Mouse (Mus musculus): ENCODE measurements around the gene Acox2. TPM values are rescaled to one million over a fixed set of nuclear protein-coding genes. Genes with fewer than 3 reads are reported as not detected.
"Not testable (repeated sequence)": the region's sequence is repeated elsewhere in the genome, so short reads cannot be mapped to it uniquely, and the experiment has no call there.

Gene Acox2
- polyA plus RNA-seq (2015; fragmentation: Nextera tagmentation; extraction: Ambion mirVana), result 0.94 and 1.1 TPM in 2 replicates

- Histone ChIP-seq H3K4me1 (0 out of 2 replicates have a peak, but pooled peaks cover 4% of the 10 kb centered on the region), H3K4me3 (replicated peaks) (no peak within 1 kb of the TSS), H3K9me3 (replicated peaks) (no peaks in the 10 kb centered on the region), H3K4me2 (no peak within 1 kb of the TSS), H3K36me3 (no peaks in the 10 kb centered on the region), H3K9ac (no peak within 1 kb of the TSS), H3K27me3 (0 out of 2 replicates have a peak, but pooled peaks cover 3% of the 10 kb centered on the region), H3K27ac (no peak within 1 kb of the TSS)
- no peak for ATAC-seq (replicated peaks; ENCODE audit: low FRiP score)
- WGBS, result 73% methylated on average over 3 of the region's 3 CpGs
These were observed at the start of gene Acox2 for GRCm38 (mm10) chr14:8259166-8259565. Acox2 (minus strand) TSS chr14:8259353.

- Histone ChIP-seq H3K4me2 (no peak overlapping the region), H3K4me1 (peaks cover 26% of the 10 kb centered on the region), H3K9me3 (replicated peaks) (no peaks in the 10 kb centered on the region), H3K27ac (no peak overlapping the region), H3K27me3 (no peaks in the 10 kb centered on the region), H3K36me3 (no peaks in the 10 kb centered on the region), H3K4me3 (replicated peaks) (no peak overlapping the region), H3K9ac (no peak overlapping the region)
- 74% methylated on average over 3 of the region's 3 CpGs for WGBS
- no peak for ATAC-seq (replicated peaks; ENCODE audit: low FRiP score)
These were observed 49.5 kb upstream of the Acox2 start for GRCm38 (mm10) chr14:8308650-8309049.

- Histone ChIP-seq H3K9ac (no peak overlapping the region), H3K4me2 (no peak overlapping the region), H3K36me3 (no peaks in the 10 kb centered on the region), H3K4me1 (peaks cover 29% of the 10 kb centered on the region), H3K27ac (no peak overlapping the region), H3K4me3 (replicated peaks) (no peak overlapping the region), H3K27me3 (no peaks in the 10 kb centered on the region), H3K9me3 (replicated peaks) (no peaks in the 10 kb centered on the region)
- 61% methylated on average over 6 of the region's 6 CpGs for WGBS
- ATAC-seq (replicated peaks; ENCODE audit: low FRiP score), result no peak
These were observed 47.7 kb upstream of the Acox2 start for GRCm38 (mm10) chr14:8306884-8307283.

- no peaks in the 10 kb centered on the region for H3K9me3 ChIP-seq (replicated peaks)
- 0 out of 2 replicates have a peak, but pooled peaks have one; percentile 18 for ATAC-seq (replicated peaks; ENCODE audit: low FRiP score)
- no peak overlapping the region for H3K4me2 ChIP-seq
- peaks cover 26% of the 10 kb centered on the region for H3K4me1 ChIP-seq
- no peak overlapping the region for H3K4me3 ChIP-seq (replicated peaks)
- H3K36me3 ChIP-seq, result no peaks in the 10 kb centered on the region
- no peak overlapping the region for H3K27ac ChIP-seq
- no peak overlapping the region for H3K9ac ChIP-seq
- H3K27me3 ChIP-seq, result no peaks in the 10 kb centered on the region
- WGBS, result 44% methylated on average over 3 of the region's 3 CpGs
These were observed 45.9 kb upstream of the Acox2 start for GRCm38 (mm10) chr14:8305014-8305413.

GRCm38 (mm10) chr14:8304082-8304481 lies 44.9 kb upstream of the Acox2 start:
- no peak for ATAC-seq (replicated peaks; ENCODE audit: low FRiP score)
- H3K9me3 ChIP-seq (replicated peaks), result no peaks in the 10 kb centered on the region
- no peak overlapping the region for H3K9ac ChIP-seq
- H3K4me1 ChIP-seq, result peaks cover 17% of the 10 kb centered on the region; the same call in 1 of the 2 replicates
- H3K4me3 ChIP-seq (replicated peaks), result no peak overlapping the region
- no peak overlapping the region for H3K4me2 ChIP-seq
- H3K27ac ChIP-seq, result no peak overlapping the region
- no peaks in the 10 kb centered on the region for H3K36me3 ChIP-seq
- H3K27me3 ChIP-seq, result no peaks in the 10 kb centered on the region

GRCm38 (mm10) chr14:8302687-8303086 lies 43.5 kb upstream of the Acox2 start:
- Histone ChIP-seq H3K4me2 (peak overlapping the region; percentile 27; the same call in 1 of the 2 replicates), H3K27me3 (no peaks in the 10 kb centered on the region), H3K9me3 (replicated peaks) (no peaks in the 10 kb centered on the region), H3K4me1 (peaks cover 17% of the 10 kb centered on the region; the same call in 1 of the 2 replicates), H3K27ac (no peak overlapping the region), H3K4me3 (replicated peaks) (no peak overlapping the region), H3K9ac (no peak overlapping the region), H3K36me3 (no peaks in the 10 kb centered on the region)
- WGBS, result 15% methylated on average over 10 of the region's 10 CpGs
- 0 out of 2 replicates have a peak, but pooled peaks have one; percentile 12 for ATAC-seq (replicated peaks; ENCODE audit: low FRiP score)

GRCm38 (mm10) chr14:8300281-8300680 lies 41.1 kb upstream of the Acox2 start:
- no peak overlapping the region for H3K4me2 ChIP-seq
- H3K27ac ChIP-seq, result no peak overlapping the region
- H3K9me3 ChIP-seq (replicated peaks), result no peaks in the 10 kb centered on the region
- H3K27me3 ChIP-seq, result no peaks in the 10 kb centered on the region
- H3K4me1 ChIP-seq, result peaks cover 8% of the 10 kb centered on the region; the same call in 1 of the 2 replicates
- peak; percentile 46; the same call in 1 of the 2 replicates for ATAC-seq (replicated peaks; ENCODE audit: low FRiP score)
- no peak overlapping the region for H3K9ac ChIP-seq
- no peak overlapping the region for H3K4me3 ChIP-seq (replicated peaks)
- H3K36me3 ChIP-seq, result no peaks in the 10 kb centered on the region
- WGBS, result 25% methylated on average over 8 of the region's 8 CpGs

GRCm38 (mm10) chr14:8297889-8298293 lies 38.7 kb upstream of the Acox2 start:
- H3K27me3 ChIP-seq, result no peaks in the 10 kb centered on the region
- no peak overlapping the region for H3K9ac ChIP-seq
- 72% methylated on average over 5 of the region's 5 CpGs for WGBS
- no peak overlapping the region for H3K27ac ChIP-seq
- no peaks in the 10 kb centered on the region for H3K9me3 ChIP-seq (replicated peaks)
- H3K4me3 ChIP-seq (replicated peaks), result no peak overlapping the region
- no peaks in the 10 kb centered on the region for H3K36me3 ChIP-seq
- 0 out of 2 replicates have a peak, but pooled peaks cover under 1% of the 10 kb centered on the region for H3K4me1 ChIP-seq
- ATAC-seq (replicated peaks; ENCODE audit: low FRiP score), result no peak
- no peak overlapping the region for H3K4me2 ChIP-seq

- H3K4me3 ChIP-seq (replicated peaks), result no peak overlapping the region
- no peaks in the 10 kb centered on the region for H3K4me1 ChIP-seq
- no peak for ATAC-seq (replicated peaks; ENCODE audit: low FRiP score)
- 91% methylated on average over 1 of the region's 1 CpGs for WGBS
- H3K36me3 ChIP-seq, result no peaks in the 10 kb centered on the region
- no peak overlapping the region for H3K27ac ChIP-seq
- no peak overlapping the region for H3K4me2 ChIP-seq
- H3K9me3 ChIP-seq (replicated peaks), result peaks cover 9% of the 10 kb centered on the region
- H3K27me3 ChIP-seq, result no peaks in the 10 kb centered on the region
- no peak overlapping the region for H3K9ac ChIP-seq
These were observed 35.1 kb upstream of the Acox2 start for GRCm38 (mm10) chr14:8294257-8294656.

GRCm38 (mm10) chr14:8286595-8286994 lies 27.4 kb upstream of the Acox2 start:
- not testable (repeated sequence) for H3K9me3 ChIP-seq (replicated peaks); H3K27ac ChIP-seq; H3K4me1 ChIP-seq; H3K4me2 ChIP-seq; H3K9ac ChIP-seq; H3K27me3 ChIP-seq; H3K4me3 ChIP-seq (replicated peaks); H3K36me3 ChIP-seq
- ATAC-seq (replicated peaks; ENCODE audit: low FRiP score), result peak; percentile 90
- WGBS, result 84% methylated on average over 5 of the region's 5 CpGs

- no peak for ATAC-seq (replicated peaks; ENCODE audit: low FRiP score)
- no peaks in the 10 kb centered on the region for H3K4me1 ChIP-seq
- no peak overlapping the region for H3K9ac ChIP-seq
- no peak overlapping the region for H3K4me2 ChIP-seq
- H3K9me3 ChIP-seq (replicated peaks), result no peaks in the 10 kb centered on the region; the same call in 1 of the 2 replicates
- no peaks in the 10 kb centered on the region for H3K36me3 ChIP-seq
- no peak overlapping the region for H3K27ac ChIP-seq
- no peak overlapping the region for H3K4me3 ChIP-seq (replicated peaks)
- no peaks in the 10 kb centered on the region for H3K27me3 ChIP-seq
These were observed 24.6 kb upstream of the Acox2 start for GRCm38 (mm10) chr14:8283784-8284183.

GRCm38 (mm10) chr14:8271281-8271680 lies 12.1 kb upstream of the Acox2 start:
- not testable (repeated sequence) for H3K9ac ChIP-seq; H3K27ac ChIP-seq; H3K36me3 ChIP-seq; H3K4me2 ChIP-seq; H3K4me3 ChIP-seq (replicated peaks); ATAC-seq (replicated peaks; ENCODE audit: low FRiP score); H3K9me3 ChIP-seq (replicated peaks); H3K27me3 ChIP-seq; H3K4me1 ChIP-seq
- 87% methylated on average over 8 of the region's 8 CpGs for whole genome bisulfite sequencing

GRCm38 (mm10) chr14:8264378-8264777 lies 5.2 kb upstream of the Acox2 start:
- H3K9me3 ChIP-seq (replicated peaks), result no peaks in the 10 kb centered on the region
- no peaks in the 10 kb centered on the region for H3K27me3 ChIP-seq
- H3K9ac ChIP-seq, result no peak overlapping the region
- H3K4me2 ChIP-seq, result no peak overlapping the region
- WGBS, result 94% methylated on average over 1 of the region's 1 CpGs
- H3K4me3 ChIP-seq (replicated peaks), result no peak overlapping the region
- H3K27ac ChIP-seq, result no peak overlapping the region
- H3K4me1 ChIP-seq, result no peaks in the 10 kb centered on the region
- no peak for ATAC-seq (replicated peaks; ENCODE audit: low FRiP score)
- H3K36me3 ChIP-seq, result no peaks in the 10 kb centered on the region

All from kidney, embryonic 15.5 days (tissue).